Mouse (Mus musculus): ENCODE measurements at regions not wholly inside any gene's neighbourhood (a gene's known extent, or its start where the extent isn't known, plus 50 kb on each side); places are given as distances from the start of the nearest gene placed in this dataset.

- DNase-seq (ENCODE audit: low spot score) = no peak
Measured at GRCm38 (mm10) chr4:39292348-39292845, 157.7 kb upstream of the 1700009N14Rik start.

- DNase-seq (ENCODE audit: low spot score) = no peak
Measured at GRCm38 (mm10) chr4:39310131-39310530, 140.0 kb upstream of the 1700009N14Rik start.

GRCm38 (mm10) chr4:39344401-39345138 lies 105.5 kb upstream of the 1700009N14Rik start:
- DNase-seq (ENCODE audit: low spot score) = peak; percentile 1

GRCm38 (mm10) chr4:39345139-39345412 lies 105.0 kb upstream of the 1700009N14Rik start:
- peak; percentile 10 for DNase-seq (ENCODE audit: low spot score)

- no peak for DNase-seq (ENCODE audit: low spot score)
Measured at GRCm38 (mm10) chr4:39368159-39368558, 81.9 kb upstream of the 1700009N14Rik start.

GRCm38 (mm10) chr4:39380771-39381170 lies 69.3 kb upstream of the 1700009N14Rik start:
- DNase-seq (ENCODE audit: low spot score) = peak; percentile 12

GRCm38 (mm10) chr4:39398226-39398625 lies 51.9 kb upstream of the 1700009N14Rik start:
- DNase-seq (ENCODE audit: low spot score) = no peak
